Mouse (Mus musculus) CH12.LX (cell line): Measurements from ENCODE around the gene Kntc1. TPM values are rescaled to one million over a fixed set of nuclear protein-coding genes. Genes with fewer than 3 reads are reported as not detected.

ENCODE experiments used
- DNase-seq: peaks from one replicate; pipeline ENCODE4 v3.0.0-alpha.2; 2013; ENCODE audit errors: extremely low read depth
- H3K27ac ChIP-seq: 2 replicates; pipeline ENCODE4 v1.5.1; 2012; ENCODE audit warnings: low read depth, mild to moderate bottlenecking, control low read depth, moderate library complexity; ENCODE audit not compliant: insufficient read depth
- H3K27me3 ChIP-seq: replicated peaks from 2 replicates; pipeline ENCODE3; 2012; ENCODE audit warnings: inconsistent platforms
- H3K36me3 ChIP-seq, 2 experiments: replicated peaks in 1 of 2; 2 replicates each; pipeline versions ENCODE3 to v1.6.1; 2012; ENCODE audit warnings: inconsistent platforms in 1 of 2, low read length in 1 of 2, mild to moderate bottlenecking in 1 of 2, mixed read lengths in 1 of 2, moderate library complexity in 1 of 2; ENCODE audit not compliant: control insufficient read depth in 1 of 2, insufficient read depth in 1 of 2
- H3K4me1 ChIP-seq, 2 experiments: 2 replicates each; pipeline ENCODE4 v1.6.1; 2012; ENCODE audit warnings: inconsistent platforms in 1 of 2, moderate library complexity in 1 of 2; ENCODE audit not compliant: insufficient read depth in 2 of 2, control insufficient read depth in 1 of 2
- H3K4me2 ChIP-seq: 2 replicates; pipeline ENCODE4 v1.6.1; 2012; ENCODE audit warnings: low read depth, mild to moderate bottlenecking, control low read depth; ENCODE audit not compliant: poor library complexity, insufficient read depth, severe bottlenecking
- H3K4me3 ChIP-seq, 3 experiments: fragments of 150-350 bp in 1 of 3; sonication (generic) in 1 of 3; replicated peaks in 1 of 3; 2 replicates each; pipeline versions ENCODE3 to v1.5.1; 2011 to 2012; ENCODE audit warnings: low read depth in 2 of 3, low read length in 2 of 3, mild to moderate bottlenecking in 2 of 3, moderate library complexity in 2 of 3, control low read depth in 1 of 3, improper control_type of control experiment in 1 of 3, inconsistent platforms in 1 of 3, mixed read lengths in 1 of 3; ENCODE audit not compliant: poor library complexity in 1 of 3
- H3K79me2 ChIP-seq: replicated peaks from 2 replicates; pipeline ENCODE4 v1.6.1; 2012; ENCODE audit warnings: mild to moderate bottlenecking, moderate library complexity; ENCODE audit not compliant: control insufficient read depth, poor library complexity, insufficient read depth, severe bottlenecking; ENCODE audit errors: extremely low read depth
- H3K9ac ChIP-seq: 2 replicates; pipeline ENCODE4 v1.6.1; 2012; ENCODE audit warnings: low read depth, mild to moderate bottlenecking, control low read depth, moderate library complexity; ENCODE audit not compliant: insufficient read depth
- H3K9me3 ChIP-seq: replicated peaks from 2 replicates; pipeline ENCODE3; 2012; ENCODE audit warnings: low read length, inconsistent platforms, mixed read lengths
- BHLHE40 ChIP-seq: IDR thresholded peaks from 2 replicates; pipeline ENCODE4 v1.6.1; 2011; ENCODE audit warnings: mild to moderate bottlenecking, low read depth, low read length, improper control_type of control experiment
- CTCF ChIP-seq, 2 experiments: IDR thresholded peaks in 1 of 2; conservative IDR thresholded peaks in 1 of 2; 2 replicates each; pipeline ENCODE4 v1.5.1; 2011 to 2012; ENCODE audit warnings: low read depth in 2 of 2, low read length in 2 of 2, improper control_type of control experiment in 1 of 2, inconsistent platforms in 1 of 2, mild to moderate bottlenecking in 1 of 2, moderate library complexity in 1 of 2
- E2F4 ChIP-seq: IDR thresholded peaks from 2 replicates; pipeline ENCODE4 v1.6.1; 2011; ENCODE audit warnings: low read depth, low read length, improper control_type of control experiment; ENCODE audit not compliant: insufficient replicate concordance
- ELF1 ChIP-seq: IDR thresholded peaks from 2 replicates; pipeline ENCODE4 v1.6.1; 2014; ENCODE audit warnings: low read depth, mild to moderate bottlenecking, inconsistent platforms, low read length, improper control_type of control experiment
- ETS1 ChIP-seq: conservative IDR thresholded peaks from 2 replicates; pipeline ENCODE4 v1.6.1; 2012; ENCODE audit warnings: low read depth, mild to moderate bottlenecking, inconsistent platforms, low read length, improper control_type of control experiment, moderate library complexity
- HCFC1 ChIP-seq: IDR thresholded peaks from 2 replicates; pipeline ENCODE4 v1.6.1; 2012; ENCODE audit warnings: low read depth, mild to moderate bottlenecking, inconsistent platforms, low read length, improper control_type of control experiment
- IRF4 ChIP-seq: IDR thresholded peaks from 2 replicates; pipeline ENCODE4 v1.6.1; 2014; ENCODE audit warnings: low read depth, mild to moderate bottlenecking, inconsistent platforms, low read length, improper control_type of control experiment
- JUN ChIP-seq: IDR thresholded peaks from 2 replicates; pipeline ENCODE4 v1.6.1; 2011; ENCODE audit warnings: low read depth, mild to moderate bottlenecking, low read length, improper control_type of control experiment, moderate library complexity; ENCODE audit not compliant: insufficient read depth
- JUND ChIP-seq: conservative IDR thresholded peaks from 2 replicates; pipeline ENCODE4 v1.6.1; 2011; ENCODE audit warnings: low read depth, low read length, improper control_type of control experiment
- KAT2A ChIP-seq: IDR thresholded peaks from 2 replicates; pipeline ENCODE4 v1.6.1; 2012; ENCODE audit warnings: low read length, improper control_type of control experiment, inconsistent platforms; ENCODE audit not compliant: insufficient replicate concordance
- MAFK ChIP-seq: IDR thresholded peaks from 2 replicates; pipeline ENCODE4 v1.6.1; 2011; ENCODE audit warnings: low read length, improper control_type of control experiment; ENCODE audit not compliant: insufficient replicate concordance
- MAX ChIP-seq: IDR thresholded peaks from 2 replicates; pipeline ENCODE4 v1.6.1; 2011; ENCODE audit warnings: low read length, improper control_type of control experiment
- MEF2A ChIP-seq: IDR thresholded peaks from 2 replicates; pipeline ENCODE4 v1.6.1; 2014; ENCODE audit warnings: low read depth, mild to moderate bottlenecking, inconsistent platforms, low read length, improper control_type of control experiment, borderline replicate concordance
- MXI1 ChIP-seq: IDR thresholded peaks from 2 replicates; pipeline ENCODE4 v1.6.1; 2011; ENCODE audit warnings: mild to moderate bottlenecking, low read depth, low read length, improper control_type of control experiment
- PAX5 ChIP-seq: IDR thresholded peaks from 2 replicates; pipeline ENCODE4 v1.6.1; 2012; ENCODE audit warnings: low read length, inconsistent platforms, mixed read lengths
- POLR2AphosphoS2 ChIP-seq: IDR thresholded peaks from 2 replicates; pipeline ENCODE4 v1.6.1; 2011; ENCODE audit warnings: low read depth, low read length, improper control_type of control experiment
- RCOR1 ChIP-seq: conservative IDR thresholded peaks from 2 replicates; pipeline ENCODE4 v1.6.1; 2012; ENCODE audit warnings: low read depth, mild to moderate bottlenecking, inconsistent platforms, low read length, improper control_type of control experiment
- TBP ChIP-seq: conservative IDR thresholded peaks from 2 replicates; pipeline ENCODE4 v1.6.1; 2011; ENCODE audit warnings: low read depth, low read length, improper control_type of control experiment
- TCF12 ChIP-seq: IDR thresholded peaks from 2 replicates; pipeline ENCODE4 v1.6.1; 2014; ENCODE audit warnings: low read depth, mild to moderate bottlenecking, inconsistent platforms, low read length, improper control_type of control experiment
- UBTF ChIP-seq: IDR thresholded peaks from 2 replicates; pipeline ENCODE4 v1.6.1; 2012; ENCODE audit warnings: low read depth, mild to moderate bottlenecking, inconsistent platforms, low read length, improper control_type of control experiment, moderate library complexity
- USF1 ChIP-seq: IDR thresholded peaks from 2 replicates; pipeline ENCODE4 v1.6.1; 2014; ENCODE audit warnings: low read depth, mild to moderate bottlenecking, inconsistent platforms, low read length, improper control_type of control experiment
- USF2 ChIP-seq: conservative IDR thresholded peaks from 2 replicates; pipeline ENCODE4 v1.6.1; 2011; ENCODE audit warnings: low read depth, low read length, improper control_type of control experiment
- ZKSCAN1 ChIP-seq: IDR thresholded peaks from 2 replicates; pipeline ENCODE4 v1.6.1; 2012; ENCODE audit warnings: low read depth, inconsistent platforms, low read length, improper control_type of control experiment, borderline replicate concordance
- ZNF384 ChIP-seq: IDR thresholded peaks from 2 replicates; pipeline ENCODE4 v1.6.1; 2012; ENCODE audit warnings: low read depth, low read length, improper control_type of control experiment, inconsistent platforms
- dilution Hi-C: fragments of 300-500 bp; cut with MboI; formaldehyde crosslinking; loops from 2 replicates; pipeline ENCODE4 v1.14.3; 2020; ENCODE audit warnings: low sequenced_read_pairs; ENCODE audit not compliant: extremely low pct_unique_long_range_greater_than_20kb, extremely low pct_ligation_motif_present
- in situ Hi-C: fragments of 300-500 bp; cut with MboI; formaldehyde crosslinking; loops from 3 replicates; pipeline ENCODE4 v1.14.3; 2019; ENCODE audit warnings: low sequenced_read_pairs, low pct_ligation_motif_present, low pct_unique_long_range_greater_than_20kb, mixed read lengths
- polyA plus RNA-seq: library from polyadenylated mRNA; unstranded; fragments of >175 nt; gene quantifications from 2 replicates; pipeline ENCODE4 v1.2.1, GENCODE M21; 2012; ENCODE audit warnings: low read depth; ENCODE audit not compliant: insufficient read length
- total RNA-seq, 2 experiments: library from RNA; depleted of rRNA; stranded (reverse); fragments of 300-350 nt in 1 of 2; fragments of >200 nt in 1 of 2; gene quantifications; 2 replicates each; pipeline ENCODE4 v1.2.3; 2012 to 2014

Gene Kntc1
- total and polyA plus RNA-seq, 3 experiments, result 30.4 to 37.4 (median 30.5) TPM

DNA sequence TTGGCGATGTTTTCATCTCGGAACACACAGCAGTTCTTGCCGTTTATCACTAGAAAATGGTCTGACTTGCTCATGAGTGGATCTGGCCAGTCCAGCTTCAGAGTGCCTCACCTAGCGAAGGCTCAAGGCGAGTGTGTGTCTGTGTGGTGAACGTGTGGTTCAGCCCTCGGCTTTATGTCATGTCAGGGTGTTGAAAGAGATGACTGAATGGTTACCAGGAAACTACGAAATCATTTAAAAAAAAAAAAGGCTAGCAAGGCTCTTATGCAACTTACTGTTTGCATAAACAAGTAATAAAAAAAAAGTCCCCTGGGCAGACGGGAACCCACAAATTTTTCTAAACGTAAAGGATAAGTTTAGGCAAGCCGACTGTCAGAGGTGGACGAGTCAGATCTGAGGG lies 115.8 kb downstream of the Kntc1 start, which contains the start of gene Hcar2:
TSS of gene Hcar2 (minus strand) at position 135 of the 400 bp plus-strand sequence.
- peaks cover 14 to 21% of the 10 kb centered on the region in 2 experiments for H3K4me1 ChIP-seq
- H3K4me2 ChIP-seq, result 0 out of 2 replicates have a peak within 1 kb of the TSS, but pooled peaks have one; percentile 10
- no peak within 1 kb of the TSS for H3K9ac ChIP-seq
- DNase-seq, result no peak
- no peaks in the 10 kb centered on the region for H3K36me3 ChIP-seq
- TF ChIP-seq MAFK, result no peak
- TF ChIP-seq E2F4, result no peak
- no peak for TF ChIP-seq USF1
- no peak for TF ChIP-seq ETS1
- TF ChIP-seq ZKSCAN1, result no peak
- no peak for TF ChIP-seq POLR2AphosphoS2
- no peak for TF ChIP-seq BHLHE40
- no peak for TF ChIP-seq ELF1
- TF ChIP-seq MEF2A, result no peak
- no peak for TF ChIP-seq MAX
- H3K4me3 ChIP-seq, result no peak within 1 kb of the TSS
- in situ Hi-C loops (no loop called here), dilution Hi-C loops (no loop called here)
- no peaks in the 10 kb centered on the region for H3K79me2 ChIP-seq
- H3K9me3 ChIP-seq, result no peaks in the 10 kb centered on the region
- no peaks in the 10 kb centered on the region for H3K27me3 ChIP-seq
- no peak within 1 kb of the TSS for H3K27ac ChIP-seq

- Histone ChIP-seq H3K79me2 (no peaks in the 10 kb centered on the region), H3K4me2 (no peak overlapping the region), H3K36me3 (no peaks in the 10 kb centered on the region), H3K9me3 (peaks cover 2% of the 10 kb centered on the region), H3K27me3 (no peaks in the 10 kb centered on the region), H3K27ac (no peak overlapping the region), H3K4me3 (no peak overlapping the region), H3K9ac (no peak overlapping the region), H3K4me1 (peaks cover 14 to 21% of the 10 kb centered on the region in 2 experiments)
- DNase-seq, result no peak
- dilution Hi-C loops, result no loop called here
- TF ChIP-seq ZNF384, result peak; percentile 61
- no peak for TF ChIP-seq KAT2A
- in situ Hi-C loops, result no loop called here
Measured at GRCm38 (mm10) chr5:123866457-123866856, 116.9 kb downstream of the Kntc1 start.

- H3K27ac ChIP-seq, result no peak overlapping the region
- in situ Hi-C loops, result no loop called here
- H3K4me1 ChIP-seq, result peaks cover 4 to 10% of the 10 kb centered on the region in 2 experiments; a peak in 2 of 4 replicates
- DNase-seq, result no peak
- no peaks in the 10 kb centered on the region for H3K27me3 ChIP-seq
- H3K9ac ChIP-seq, result no peak overlapping the region
- no peaks in the 10 kb centered on the region for H3K79me2 ChIP-seq
- H3K9me3 ChIP-seq, result peaks cover 5% of the 10 kb centered on the region
- H3K4me2 ChIP-seq, result no peak overlapping the region
- dilution Hi-C loops, result no loop called here
- TF ChIP-seq MAFK (no peak), ZKSCAN1 (no peak), KAT2A (no peak), USF1 (no peak), CTCF (conservative IDR thresholded peaks at IDR 0.05 in 1 of 2, IDR thresholded peaks at IDR 0.05 in 1 of 2; ENCODE audit: low read depth in 2 of 2, low read length in 2 of 2) (no peak), JUN (no peak), PAX5 (no peak), HCFC1 (no peak), ELF1 (no peak), RCOR1 (no peak), MXI1 (no peak), TCF12 (no peak), BHLHE40 (no peak), JUND (no peak), UBTF (no peak), TBP (no peak), POLR2AphosphoS2 (no peak), USF2 (no peak), E2F4 (no peak), IRF4 (no peak)
- TF ChIP-seq, all 38 proteins: peak for 0
- no peaks in the 10 kb centered on the region for H3K36me3 ChIP-seq
- no peak overlapping the region for H3K4me3 ChIP-seq
Measured at GRCm38 (mm10) chr5:123869615-123870014, 120.1 kb downstream of the Kntc1 start.
